Mouse (Mus musculus): ENCODE data around the gene Pgap2. TPM values are rescaled to one million over a fixed set of nuclear protein-coding genes. Genes with fewer than 3 reads are reported as not detected.

Pgap2 gene
- polyA plus RNA-seq, 1 experiment from 2014 or later = 96.3 TPM

DNA sequence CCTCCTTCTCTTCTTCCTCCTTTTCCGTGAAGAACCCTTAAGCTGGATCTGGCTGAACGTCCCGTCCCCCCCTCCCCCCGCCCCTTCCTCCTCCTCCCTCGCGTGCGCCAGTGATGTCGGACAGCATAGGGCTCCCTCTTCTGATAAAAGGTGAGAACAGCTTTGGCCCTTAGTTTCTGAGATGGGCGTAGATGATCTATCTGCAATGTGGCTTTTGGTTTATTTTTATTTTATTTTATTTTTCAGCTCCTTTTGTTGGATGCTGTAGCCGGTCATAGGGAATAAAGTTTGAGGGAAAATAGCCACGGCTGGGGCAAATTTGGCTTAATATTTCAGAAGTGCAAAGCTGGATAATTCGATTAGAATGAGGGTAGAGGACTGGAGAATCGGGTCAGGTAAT lies 12.3 kb downstream of the Pgap2 start:
- H3K36me3 ChIP-seq = no peaks in the 10 kb centered on the region
- peak overlapping the region; percentile 77 for H3K4me3 ChIP-seq (replicated peaks)
- H3K27me3 ChIP-seq (replicated peaks) = no peaks in the 10 kb centered on the region
- H3K4me1 ChIP-seq = 0 out of 2 replicates have a peak, but pooled peaks cover 9% of the 10 kb centered on the region
- peak overlapping the region; percentile 76 for H3K4me2 ChIP-seq
- H3K9ac ChIP-seq = no peak overlapping the region
- H3K9me3 ChIP-seq = no peaks in the 10 kb centered on the region
- WGBS = under 1% methylated on average over 7 of the region's 13 CpGs
- peak overlapping the region; percentile 87 for H3K27ac ChIP-seq
- peak; percentile 44; the same call in 1 of the 2 replicates for ATAC-seq (ENCODE audit: insufficient read depth, low FRiP score, low read depth)

DNA sequence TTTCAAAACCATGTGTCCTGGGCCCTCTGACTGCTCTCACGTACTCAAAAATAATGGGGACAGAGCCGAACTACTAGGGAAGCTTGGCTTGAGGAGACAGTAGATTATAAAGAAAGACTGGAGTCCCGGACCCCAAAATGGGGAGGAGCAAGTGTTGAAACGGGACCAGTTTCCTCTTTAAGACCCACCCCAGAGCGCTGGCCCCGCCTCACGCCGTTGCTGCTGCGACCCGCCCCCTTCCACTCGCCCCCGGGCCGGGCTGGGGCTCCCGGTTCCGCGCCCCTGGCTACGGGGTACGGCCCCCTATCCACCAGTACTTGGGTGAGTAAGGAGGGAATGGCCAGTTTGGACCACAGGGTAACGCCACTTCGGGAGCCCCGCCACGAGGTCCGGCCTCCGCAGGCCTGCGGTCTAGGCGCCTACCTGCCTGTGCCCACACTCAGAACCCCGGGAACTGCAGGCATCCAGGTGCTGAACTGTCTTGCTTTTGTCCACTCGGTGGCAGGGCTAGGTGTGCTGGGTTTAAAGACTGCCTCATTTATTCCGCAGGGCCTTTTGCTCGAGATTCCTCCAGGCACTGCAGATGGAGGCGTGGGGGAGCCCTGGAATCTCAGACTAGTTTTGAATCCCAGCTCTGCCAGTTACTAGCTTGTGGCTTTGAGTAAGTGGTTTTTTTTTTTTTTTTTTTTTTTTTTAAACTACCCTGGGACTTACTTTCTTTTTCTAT lies 13.0 kb downstream of the Pgap2 start:
- H3K4me2 ChIP-seq = peak overlapping the region; percentile 76
- no peaks in the 10 kb centered on the region for H3K36me3 ChIP-seq
- peak overlapping the region; percentile 87 for H3K27ac ChIP-seq
- under 1% methylated on average over 31 of the region's 31 CpGs for WGBS
- H3K4me1 ChIP-seq = 0 out of 2 replicates have a peak, but pooled peaks cover 9% of the 10 kb centered on the region
- H3K9ac ChIP-seq = peak overlapping the region; percentile 48; the same call in 1 of the 2 replicates
- ATAC-seq (ENCODE audit: insufficient read depth, low FRiP score, low read depth) = peak; percentile 80
- H3K27me3 ChIP-seq (replicated peaks) = no peaks in the 10 kb centered on the region
- H3K9me3 ChIP-seq = no peaks in the 10 kb centered on the region
- H3K4me3 ChIP-seq (replicated peaks) = peak overlapping the region; percentile 77

DNA sequence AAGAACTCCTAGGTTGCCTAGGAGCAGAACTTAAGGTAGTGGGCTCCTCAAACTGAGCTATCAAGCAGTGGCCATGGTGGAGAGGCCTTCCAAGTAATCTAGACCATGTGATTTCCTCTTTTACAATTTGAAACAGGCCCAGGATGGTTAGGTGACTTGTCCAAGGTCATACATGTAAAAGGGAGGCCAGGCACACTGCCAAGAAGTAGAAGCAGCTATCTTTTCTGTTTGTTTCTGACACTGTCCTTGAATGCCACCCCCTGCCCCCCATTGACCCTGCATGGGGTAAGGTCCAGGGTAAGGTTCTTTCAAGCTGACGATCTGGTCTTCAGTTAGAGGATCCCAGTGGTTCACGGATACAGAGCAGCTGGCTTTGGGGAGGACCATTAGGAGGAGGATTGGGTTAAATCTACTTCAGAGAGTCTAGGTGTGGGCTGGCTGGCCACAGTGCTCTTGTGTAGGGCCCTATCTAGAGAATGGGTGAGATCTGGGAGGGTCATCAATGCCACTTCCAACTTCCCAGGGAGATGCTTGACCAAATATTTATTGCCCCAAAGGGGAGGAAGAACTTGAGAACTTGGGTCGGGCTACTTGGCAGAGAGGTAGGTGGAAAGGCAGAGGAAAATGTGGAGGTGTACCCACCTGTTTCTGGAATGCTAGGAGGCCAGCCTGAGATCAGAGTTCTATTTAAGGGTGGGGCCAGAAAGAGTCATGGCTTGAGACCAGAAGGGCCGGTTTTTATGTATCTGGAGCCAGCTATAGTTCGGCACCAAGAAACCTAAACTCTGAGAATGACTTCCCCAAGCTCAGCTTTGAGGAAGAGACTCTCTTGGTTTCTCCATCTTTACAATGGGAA lies 14.1 kb downstream of the Pgap2 start:
- Histone ChIP-seq H3K4me1 (0 out of 2 replicates have a peak, but pooled peaks cover 9% of the 10 kb centered on the region), H3K27me3 (replicated peaks) (no peaks in the 10 kb centered on the region), H3K36me3 (0 out of 2 replicates have a peak, but pooled peaks cover 2% of the 10 kb centered on the region), H3K4me2 (peak overlapping the region; percentile 76), H3K4me3 (replicated peaks) (peak overlapping the region; percentile 77; the same call in 1 of the 2 replicates), H3K27ac (peak overlapping the region; percentile 87), H3K9ac (no peak overlapping the region), H3K9me3 (no peaks in the 10 kb centered on the region)
- peak; percentile 23; the same call in 1 of the 2 replicates for ATAC-seq (ENCODE audit: insufficient read depth, low FRiP score, low read depth)
- WGBS = 67% methylated on average over 5 of the region's 5 CpGs

DNA sequence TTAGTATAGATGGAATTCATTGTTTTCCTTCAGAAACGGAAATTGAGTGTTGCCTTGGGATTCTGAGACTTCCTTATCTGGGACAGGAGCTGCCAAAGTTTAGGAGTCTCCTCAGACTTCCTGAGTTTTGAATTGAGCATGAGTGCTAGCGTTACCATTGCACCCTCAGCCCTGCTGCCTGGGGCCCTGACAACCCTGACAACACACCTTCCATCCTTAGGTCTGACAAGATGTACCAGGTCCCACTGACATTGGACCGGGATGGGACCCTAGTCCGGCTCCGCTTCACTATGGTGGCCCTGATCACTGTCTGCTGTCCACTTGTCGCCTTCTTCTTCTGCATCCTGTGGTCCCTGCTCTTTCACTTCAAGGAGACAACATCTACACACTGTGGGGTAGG lies 16.0 kb downstream of the Pgap2 start:
- no peak overlapping the region for H3K4me2 ChIP-seq
- no peaks in the 10 kb centered on the region for H3K27me3 ChIP-seq (replicated peaks)
- H3K36me3 ChIP-seq = 0 out of 2 replicates have a peak, but pooled peaks cover 6% of the 10 kb centered on the region
- WGBS = 91% methylated on average over 6 of the region's 6 CpGs
- ATAC-seq (ENCODE audit: insufficient read depth, low FRiP score, low read depth) = no peak
- H3K9me3 ChIP-seq = no peaks in the 10 kb centered on the region
- H3K9ac ChIP-seq = no peak overlapping the region
- no peak overlapping the region for H3K4me3 ChIP-seq (replicated peaks)
- no peak overlapping the region for H3K27ac ChIP-seq
- 0 out of 2 replicates have a peak, but pooled peaks cover 9% of the 10 kb centered on the region for H3K4me1 ChIP-seq

DNA sequence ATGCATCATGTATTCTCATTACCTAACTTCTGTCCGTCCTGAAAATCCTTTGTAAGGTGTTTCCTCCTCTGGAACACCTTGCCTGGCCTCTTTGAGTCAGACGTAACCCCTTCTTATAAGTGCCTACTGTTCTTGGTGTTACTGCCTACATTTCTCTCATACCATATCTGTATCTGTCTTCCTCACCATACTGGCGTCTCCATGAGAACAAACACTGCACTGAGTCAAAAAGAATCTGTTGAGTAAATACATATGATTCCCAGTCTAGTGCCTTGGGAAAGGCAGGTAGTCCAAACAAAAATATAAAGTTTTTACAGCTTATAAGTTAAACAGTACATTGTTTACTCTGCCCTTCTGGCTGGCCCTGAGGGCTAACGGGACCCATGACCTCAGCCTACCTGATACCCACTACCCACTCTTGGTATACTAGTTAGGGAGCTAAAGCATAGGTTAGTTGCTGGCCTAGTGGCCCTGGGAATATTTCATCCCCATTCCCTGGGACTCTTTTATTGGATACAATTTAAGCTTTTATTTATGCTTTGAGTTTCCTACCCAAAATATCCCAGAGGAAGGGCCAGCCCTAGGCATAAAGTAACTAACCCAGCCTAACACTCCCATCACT lies 18.2 kb downstream of the Pgap2 start:
- WGBS = 78% methylated on average over 4 of the region's 4 CpGs
- 0 out of 2 replicates have a peak, but pooled peaks cover 9% of the 10 kb centered on the region for H3K4me1 ChIP-seq
- H3K4me2 ChIP-seq = no peak overlapping the region
- no peak overlapping the region for H3K4me3 ChIP-seq (replicated peaks)
- no peaks in the 10 kb centered on the region for H3K9me3 ChIP-seq
- 0 out of 2 replicates have a peak, but pooled peaks cover 6% of the 10 kb centered on the region for H3K36me3 ChIP-seq
- H3K27me3 ChIP-seq (replicated peaks) = no peaks in the 10 kb centered on the region
- no peak for ATAC-seq (ENCODE audit: insufficient read depth, low FRiP score, low read depth)
- no peak overlapping the region for H3K27ac ChIP-seq
- H3K9ac ChIP-seq = no peak overlapping the region

DNA sequence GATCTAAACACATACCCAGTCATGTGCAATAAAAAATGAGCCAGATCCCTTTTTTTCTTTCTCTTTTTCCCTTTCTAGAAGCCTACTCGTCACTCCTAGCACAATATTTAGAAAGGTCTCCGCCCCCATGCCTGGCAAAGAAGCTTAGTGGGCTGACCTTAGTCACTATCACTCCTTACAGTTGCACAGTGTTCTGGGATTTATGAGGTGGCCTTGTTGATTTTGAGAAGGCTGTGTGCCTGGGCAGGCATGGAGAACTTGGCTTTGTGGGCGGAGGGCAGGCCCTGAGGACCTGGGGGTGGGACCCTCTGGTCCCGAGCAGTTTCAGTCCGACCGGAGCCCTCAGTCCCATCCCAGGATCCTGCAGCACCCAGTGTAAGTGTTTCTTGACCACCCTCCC lies 19.8 kb downstream of the Pgap2 start:
- ATAC-seq (ENCODE audit: insufficient read depth, low FRiP score, low read depth) = no peak
- no peak overlapping the region for H3K4me2 ChIP-seq
- H3K9ac ChIP-seq = no peak overlapping the region
- WGBS = 85% methylated on average over 6 of the region's 6 CpGs
- H3K27ac ChIP-seq = no peak overlapping the region
- no peaks in the 10 kb centered on the region for H3K4me1 ChIP-seq
- H3K27me3 ChIP-seq (replicated peaks) = no peaks in the 10 kb centered on the region
- no peaks in the 10 kb centered on the region for H3K9me3 ChIP-seq
- H3K4me3 ChIP-seq (replicated peaks) = no peak overlapping the region
- 0 out of 2 replicates have a peak, but pooled peaks cover 10% of the 10 kb centered on the region for H3K36me3 ChIP-seq

DNA sequence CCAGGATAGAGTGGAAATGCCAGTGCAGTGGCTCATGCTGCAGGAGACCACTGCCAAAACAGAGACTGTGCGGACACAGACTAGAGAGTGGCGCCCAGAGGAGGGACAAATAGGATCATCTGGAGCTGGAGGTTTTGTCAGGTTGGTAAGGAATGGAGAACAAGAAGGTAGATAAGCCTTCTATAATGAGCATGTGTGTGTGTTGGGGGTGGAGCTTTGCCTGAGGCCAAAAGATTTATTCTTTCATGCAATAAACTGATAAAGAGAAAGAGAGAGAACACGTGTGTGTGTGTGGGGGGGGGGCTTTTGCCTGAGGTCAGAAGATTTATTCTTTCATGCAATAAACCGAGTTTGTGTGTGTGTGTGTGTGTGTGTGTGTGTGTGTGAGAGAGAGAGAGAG lies 23.1 kb downstream of the Pgap2 start:
- WGBS = 71% methylated on average over 4 of the region's 4 CpGs
- ATAC-seq (ENCODE audit: insufficient read depth, low FRiP score, low read depth) = no peak
- Histone ChIP-seq H3K27ac (no peak overlapping the region), H3K27me3 (replicated peaks) (no peaks in the 10 kb centered on the region), H3K9me3 (no peaks in the 10 kb centered on the region), H3K4me2 (no peak overlapping the region), H3K4me1 (no peaks in the 10 kb centered on the region), H3K9ac (no peak overlapping the region), H3K4me3 (replicated peaks) (no peak overlapping the region), H3K36me3 (peaks cover 34% of the 10 kb centered on the region)

DNA sequence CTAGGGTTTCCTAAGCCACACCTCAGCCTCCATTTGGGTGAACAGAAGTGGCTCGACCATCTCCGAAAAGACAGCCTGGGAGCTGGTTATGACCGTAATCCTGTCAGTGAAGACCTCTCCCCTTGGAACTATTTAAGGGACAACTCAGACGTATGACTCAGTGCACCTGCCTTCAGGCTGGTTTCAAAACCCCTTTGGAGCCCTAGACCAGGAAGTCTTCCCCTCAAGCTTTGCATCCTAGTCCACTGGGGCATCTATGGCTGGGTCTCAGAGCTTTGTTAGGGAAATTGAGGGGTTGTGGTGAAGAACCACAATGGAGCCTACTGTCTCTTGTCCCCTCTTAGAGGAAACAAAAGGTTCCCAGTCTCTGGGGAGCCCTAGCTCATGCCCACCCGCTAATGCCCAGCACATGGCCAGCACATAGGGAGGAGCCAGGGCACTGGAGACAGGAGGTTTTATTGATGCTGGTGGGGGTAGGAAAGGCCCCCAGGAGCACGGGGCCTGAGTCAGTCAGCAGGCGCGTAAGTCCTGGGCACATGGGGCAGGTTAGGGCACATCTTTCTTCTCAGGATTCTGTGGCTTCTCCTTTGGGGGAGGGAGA lies 28.8 kb downstream of the Pgap2 start:
- ATAC-seq (ENCODE audit: insufficient read depth, low FRiP score, low read depth) = no peak
- no peak overlapping the region for H3K9ac ChIP-seq
- no peak overlapping the region for H3K4me2 ChIP-seq
- H3K27ac ChIP-seq = no peak overlapping the region
- whole genome bisulfite sequencing = 77% methylated on average over 8 of the region's 8 CpGs
- no peaks in the 10 kb centered on the region for H3K27me3 ChIP-seq (replicated peaks)
- peaks cover 49% of the 10 kb centered on the region for H3K36me3 ChIP-seq
- no peak overlapping the region for H3K4me3 ChIP-seq (replicated peaks)
- H3K9me3 ChIP-seq = no peaks in the 10 kb centered on the region
- 0 out of 2 replicates have a peak, but pooled peaks cover 5% of the 10 kb centered on the region for H3K4me1 ChIP-seq

DNA sequence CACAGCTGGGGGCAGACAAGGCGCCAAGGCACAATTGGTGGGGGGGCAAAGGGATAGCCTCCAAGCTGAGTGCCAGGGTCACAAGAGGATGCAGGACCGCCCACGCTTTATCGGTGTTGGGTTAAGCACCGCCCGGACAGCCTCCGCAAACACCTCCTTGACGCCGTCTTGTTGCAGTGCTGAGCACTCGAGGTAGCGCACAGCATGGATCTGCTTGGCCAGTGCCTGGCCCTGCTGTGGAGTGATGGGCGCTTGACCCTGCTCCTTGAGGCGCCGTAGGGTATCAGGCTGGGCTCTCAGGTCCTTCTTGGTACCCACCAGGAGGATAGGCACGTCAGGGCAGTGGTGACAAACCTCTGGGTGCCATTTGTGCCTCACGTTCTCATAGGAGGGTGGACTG lies 29.6 kb downstream of the Pgap2 start:
- Histone ChIP-seq H3K9me3 (no peaks in the 10 kb centered on the region), H3K27ac (no peak overlapping the region), H3K27me3 (replicated peaks) (no peaks in the 10 kb centered on the region), H3K4me3 (replicated peaks) (no peak overlapping the region), H3K9ac (no peak overlapping the region), H3K36me3 (peaks cover 45% of the 10 kb centered on the region), H3K4me1 (peaks cover 9% of the 10 kb centered on the region; the same call in 1 of the 2 replicates), H3K4me2 (no peak overlapping the region)
- 82% methylated on average over 16 of the region's 16 CpGs for WGBS
- no peak for ATAC-seq (ENCODE audit: insufficient read depth, low FRiP score, low read depth)

DNA sequence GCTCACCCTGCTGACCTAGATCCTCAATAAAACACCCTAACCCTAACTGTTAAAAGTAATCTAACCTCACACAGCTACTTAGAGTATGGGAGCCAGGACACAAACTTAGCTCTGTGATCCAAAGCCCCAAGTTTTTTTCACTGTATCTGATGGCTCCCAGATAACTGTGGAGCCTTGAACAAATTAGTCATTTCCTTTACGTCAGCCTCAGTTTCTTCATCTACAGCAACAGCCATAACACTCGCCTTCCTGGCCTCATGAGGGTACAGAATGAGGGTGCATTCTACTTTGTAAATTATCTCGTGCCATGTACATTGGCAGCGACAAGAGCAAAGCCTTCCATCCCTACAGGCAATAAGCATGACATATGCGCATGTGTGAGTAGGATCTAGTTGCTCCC lies 32.4 kb downstream of the Pgap2 start:
- ATAC-seq (ENCODE audit: insufficient read depth, low FRiP score, low read depth) = no peak
- H3K27me3 ChIP-seq (replicated peaks) = no peaks in the 10 kb centered on the region
- no peaks in the 10 kb centered on the region for H3K9me3 ChIP-seq
- WGBS = 79% methylated on average over 5 of the region's 5 CpGs
- no peak overlapping the region; the same call in 1 of the 2 replicates for H3K27ac ChIP-seq
- no peak overlapping the region for H3K9ac ChIP-seq
- peaks cover 37% of the 10 kb centered on the region for H3K4me1 ChIP-seq
- no peak overlapping the region for H3K4me3 ChIP-seq (replicated peaks)
- H3K4me2 ChIP-seq = no peak overlapping the region
- H3K36me3 ChIP-seq = peaks cover 28% of the 10 kb centered on the region

DNA sequence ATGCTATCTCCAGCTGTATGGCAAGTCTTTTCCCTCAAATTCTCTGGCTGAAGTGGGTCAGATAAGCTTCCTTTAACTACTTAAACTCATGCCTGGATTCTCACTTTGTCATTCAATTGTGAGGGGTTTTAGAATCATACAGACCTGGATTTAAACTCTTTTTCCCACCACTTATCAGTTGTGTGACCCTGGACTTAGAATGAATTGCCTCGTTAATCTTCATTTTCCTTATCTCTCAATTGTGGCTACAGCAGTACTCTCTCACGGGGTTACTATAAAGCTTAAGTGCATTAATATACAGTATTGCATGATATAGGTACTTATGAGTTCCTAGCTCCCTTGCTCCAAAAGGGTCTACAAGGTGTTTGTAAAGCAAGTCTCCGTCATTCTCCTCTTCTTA lies 32.9 kb downstream of the Pgap2 start:
- WGBS = 63% methylated on average over 3 of the region's 3 CpGs
- H3K9ac ChIP-seq = no peak overlapping the region
- no peaks in the 10 kb centered on the region for H3K9me3 ChIP-seq
- no peak overlapping the region for H3K4me2 ChIP-seq
- no peaks in the 10 kb centered on the region for H3K27me3 ChIP-seq (replicated peaks)
- peak overlapping the region; percentile 22; the same call in 1 of the 2 replicates for H3K27ac ChIP-seq
- ATAC-seq (ENCODE audit: insufficient read depth, low FRiP score, low read depth) = no peak
- no peak overlapping the region for H3K4me3 ChIP-seq (replicated peaks)
- H3K36me3 ChIP-seq = peaks cover 23% of the 10 kb centered on the region
- H3K4me1 ChIP-seq = peaks cover 42% of the 10 kb centered on the region
